Mouse (Mus musculus) heart, postnatal 0 days (tissue): ENCODE measurements at regions not wholly inside any gene's neighbourhood (a gene's known extent, or its start where the extent isn't known, plus 50 kb on each side); places are given as distances from the start of the nearest gene placed in this dataset.

Experiments used
- CTCF ChIP-seq: IDR thresholded peaks from 2 replicates; pipeline ENCODE4 v1.5.1; 2016; ENCODE audit warnings: antibody characterized with exemption, control low read depth, low read depth
- EP300 ChIP-seq: IDR thresholded peaks from 2 replicates; pipeline ENCODE4 v1.6.1; 2016; ENCODE audit warnings: antibody characterized with exemption, low read depth

- no peak for TF ChIP-seq CTCF
- TF ChIP-seq EP300: no peak
Observed at GRCm38 (mm10) chr2:12614345-12614744, 195.1 kb upstream of the Mindy3 start.
